Mouse (Mus musculus): ENCODE data around the gene Chil1.

DNA sequence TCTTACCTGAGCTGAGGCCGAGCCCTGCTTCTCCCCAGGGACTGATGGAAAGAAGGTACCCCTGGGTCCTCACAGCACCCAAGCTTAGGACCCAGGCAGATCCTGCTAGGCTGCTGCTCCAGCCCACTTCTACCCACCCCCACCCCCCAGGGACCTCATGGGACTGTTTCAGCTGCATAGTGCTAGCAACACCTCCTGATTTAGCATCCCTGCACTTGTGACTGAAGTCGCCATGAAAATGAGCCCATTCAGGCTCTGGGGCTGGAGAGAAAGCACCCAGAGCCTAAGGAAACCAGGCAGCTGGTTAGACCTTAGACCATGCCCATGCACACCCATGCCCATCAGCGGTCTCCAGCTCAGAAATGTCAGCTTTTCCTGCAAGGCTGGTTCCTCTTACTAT is 36.0 kb downstream of the Chil1 start:
- no peak for TF ChIP-seq POLR2A (IDR thresholded peaks at IDR 0.05; ENCODE audit: low read depth, low read length)
- no peak for TF ChIP-seq CTCF (conservative IDR thresholded peaks at IDR 0.05; ENCODE audit: insufficient read depth, insufficient read length, low read depth, low read length)
